Mouse (Mus musculus) Muller cell, postnatal 12 days (primary cell): Measurements from ENCODE around the gene Trit1.

Experiments
- DNase-seq: peaks from one replicate; pipeline ENCODE4 v3.0.0-alpha.2; 2015; ENCODE audit errors: inconsistent ontology term

Trit1 gene

GRCm38 (mm10) chr4:123050681-123051211 lies 34.3 kb downstream of the Trit1 start:
- DNase-seq, result peak; percentile 84

GRCm38 (mm10) chr4:123053179-123053578 lies 36.8 kb downstream of the Trit1 start:
- no peak for DNase-seq

- peak; percentile 6 for DNase-seq
Measured at GRCm38 (mm10) chr4:123054172-123054790, 37.9 kb downstream of the Trit1 start.

GRCm38 (mm10) chr4:123056560-123057109 lies 40.2 kb downstream of the Trit1 start:
- DNase-seq, result no peak

- no peak for DNase-seq
Measured at GRCm38 (mm10) chr4:123057957-123058356, 41.6 kb downstream of the Trit1 start.

- DNase-seq, result no peak
Measured at GRCm38 (mm10) chr4:123061744-123062143, 45.3 kb downstream of the Trit1 start.

GRCm38 (mm10) chr4:123068646-123069045 lies 52.2 kb downstream of the Trit1 start:
- DNase-seq, result no peak

GRCm38 (mm10) chr4:123071266-123071966 lies 55.0 kb downstream of the Trit1 start:
- DNase-seq, result peak; percentile 15

GRCm38 (mm10) chr4:123076928-123077327 lies 60.5 kb downstream of the Trit1 start:
- no peak for DNase-seq

GRCm38 (mm10) chr4:123078231-123078630 lies 61.8 kb downstream of the Trit1 start:
- no peak for DNase-seq

- DNase-seq, result no peak
Measured at GRCm38 (mm10) chr4:123080791-123081190, 64.4 kb downstream of the Trit1 start.

GRCm38 (mm10) chr4:123082283-123083163 lies 66.1 kb downstream of the Trit1 start:
- peak; percentile 56 for DNase-seq

- no peak for DNase-seq
Measured at GRCm38 (mm10) chr4:123083323-123083902, 67.0 kb downstream of the Trit1 start.

GRCm38 (mm10) chr4:123085290-123085689 lies 68.9 kb downstream of the Trit1 start:
- DNase-seq, result no peak

GRCm38 (mm10) chr4:123086381-123086780 lies 70.0 kb downstream of the Trit1 start:
- DNase-seq, result no peak

GRCm38 (mm10) chr4:123092621-123093020 lies 76.2 kb downstream of the Trit1 start:
- DNase-seq, result no peak

GRCm38 (mm10) chr4:123093064-123093776 lies 76.8 kb downstream of the Trit1 start:
- DNase-seq, result no peak

GRCm38 (mm10) chr4:123093869-123094268 lies 77.5 kb downstream of the Trit1 start:
- no peak for DNase-seq
